Mouse (Mus musculus) myocyte (in vitro differentiated cells): ENCODE results near the gene Rad23b.

Experiments
- E2F4 ChIP-seq: IDR thresholded peaks from one replicate; pipeline ENCODE4 v1.6.1; 2011; ENCODE audit warnings: mild to moderate bottlenecking, control low read depth, moderate library complexity; ENCODE audit not compliant: insufficient read depth
- MYOG ChIP-seq, 3 experiments: IDR thresholded peaks; one replicate each; pipeline ENCODE4 v1.6.1; 2011; ENCODE audit warnings: control low read depth in 2 of 3, low read depth in 2 of 3, mild to moderate bottlenecking in 2 of 3; ENCODE audit not compliant: insufficient read length in 2 of 3, control insufficient read depth in 1 of 3, insufficient read depth in 1 of 3
- POLR2A ChIP-seq: IDR thresholded peaks from one replicate; pipeline ENCODE4 v1.6.1; 2011; ENCODE audit warnings: low read depth, mild to moderate bottlenecking, control low read depth, moderate library complexity; ENCODE audit not compliant: insufficient read length
- POLR2AphosphoS2 ChIP-seq: IDR thresholded peaks from one replicate; pipeline ENCODE4 v1.6.1; 2011; ENCODE audit warnings: low read depth, control low read depth; ENCODE audit not compliant: insufficient read length
- SRF ChIP-seq: IDR thresholded peaks from one replicate; pipeline ENCODE4 v1.6.1; 2011; ENCODE audit warnings: low read depth; ENCODE audit not compliant: control insufficient read depth, insufficient read length
- TCF12 ChIP-seq: IDR thresholded peaks from one replicate; pipeline ENCODE4 v1.6.1; 2011; ENCODE audit warnings: mild to moderate bottlenecking, control low read depth; ENCODE audit not compliant: poor library complexity, insufficient read depth, severe bottlenecking
- TCF3 ChIP-seq: IDR thresholded peaks from one replicate; pipeline ENCODE4 v1.6.1; 2011; ENCODE audit warnings: low read depth, control low read depth; ENCODE audit not compliant: insufficient read length
- USF1 ChIP-seq: IDR thresholded peaks from one replicate; pipeline ENCODE4 v1.6.1; 2011; ENCODE audit warnings: low read depth, mild to moderate bottlenecking, control low read depth, moderate library complexity

DNA sequence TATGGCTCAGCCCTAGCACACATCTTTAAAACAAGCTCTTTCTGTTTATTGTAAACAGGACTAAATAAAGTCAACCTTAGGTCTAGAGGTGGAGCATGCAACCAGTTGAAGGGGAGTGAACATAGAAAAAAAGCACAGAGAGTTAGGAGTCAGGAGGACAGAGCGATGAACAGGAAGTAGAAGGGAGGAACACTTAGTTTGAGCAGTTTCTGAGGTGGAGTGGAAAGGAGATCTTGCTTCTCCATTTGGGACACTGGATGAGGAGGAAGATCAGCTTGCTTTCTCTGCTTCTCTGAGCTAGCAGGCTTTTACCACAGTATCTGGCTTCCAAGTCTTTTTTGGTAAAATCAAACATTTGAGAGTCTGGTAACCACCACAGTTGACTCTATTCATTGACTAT is 8.0 kb upstream of the Rad23b start:
- TF ChIP-seq POLR2A (no peak), POLR2AphosphoS2 (no peak), USF1 (no peak), SRF (no peak), TCF3 (no peak), MYOG (IDR thresholded peaks at IDR 0.05; ENCODE audit: control insufficient read depth in 1 of 3, insufficient read depth in 1 of 3, insufficient read length in 2 of 3, low read depth in 2 of 3) (no peak), TCF12 (no peak), E2F4 (no peak)
